Mouse (Mus musculus) forebrain, embryonic 10.5 days (tissue): ENCODE measurements around the gene Armh2. TPM values are rescaled to one million over a fixed set of nuclear protein-coding genes. Genes with fewer than 3 reads are reported as not detected.

Experiments
- polyA plus RNA-seq: library from polyadenylated mRNA; unstranded; fragments of >200 nt; fragmentation: Nextera tagmentation; extraction: Ambion mirVana; gene quantifications from 2 replicates; pipeline ENCODE4 v1.2.1, GENCODE M21; 2016

The Armh2 gene
- polyA plus RNA-seq, 1 experiment from 2014 or later = 0.22 TPM

Other genes with a start within 250 kb of the Armh2 start
- gene Ripor2, start 159.0 kb upstream of the Armh2 start, polyA plus RNA-seq = 1.5 and 2.2 TPM in 2 replicates
- gene Gmnn, start 20.7 kb downstream of the Armh2 start, polyA plus RNA-seq = 208 TPM in 2 replicates
- gene BC005537, start 60.4 kb downstream of the Armh2 start, polyA plus RNA-seq = 11.4 TPM in 2 replicates
- 61.7 TPM in 2 replicates for gene Acot13, start 90.3 kb downstream of the Armh2 start, polyA plus RNA-seq
- gene Tdp2, start 90.4 kb downstream of the Armh2 start, polyA plus RNA-seq = 80.2 and 82.4 TPM in 2 replicates
- gene D130043K22Rik, start 103.9 kb downstream of the Armh2 start, polyA plus RNA-seq = 0.17 and 0.43 TPM in 2 replicates
- gene Aldh5a1, start 196.4 kb downstream of the Armh2 start, polyA plus RNA-seq = 8.1 and 8.5 TPM in 2 replicates
- gene Gpld1, start 201.9 kb downstream of the Armh2 start, polyA plus RNA-seq = 0.25 and 0.40 TPM in 2 replicates